Mouse (Mus musculus) megakaryocyte-erythroid progenitor cell, adult 5-6 weeks (primary cell): ENCODE measurements around the gene Gm3045. TPM values are rescaled to one million over a fixed set of nuclear protein-coding genes. Genes with fewer than 3 reads are reported as not detected.

Experiments used
- ATAC-seq: replicated peaks from 2 replicates; pipeline ENCODE4 v1.8.0; 2016; ENCODE audit warnings: mild to moderate bottlenecking, inconsistent platforms; ENCODE audit not compliant: severe bottlenecking, poor library complexity, low FRiP score, low TSS enrichment
- total RNA-seq, 2 experiments: library from RNA; stranded (forward) in 1 of 2; stranded (reverse) in 1 of 2; fragments of 200-1000, 215-1000 nt in 1 of 2; fragments of >200 nt in 1 of 2; fragmentation: Nextera tagmentation in 1 of 2; gene quantifications; 2 replicates each; pipeline ENCODE4 v1.2.3; 2014 to 2017

Gene Gm3045
- not detected in 2 replicates for total RNA-seq (2014; fragmentation: Nextera tagmentation)
- not detected in 2 replicates for total RNA-seq (2017)

DNA sequence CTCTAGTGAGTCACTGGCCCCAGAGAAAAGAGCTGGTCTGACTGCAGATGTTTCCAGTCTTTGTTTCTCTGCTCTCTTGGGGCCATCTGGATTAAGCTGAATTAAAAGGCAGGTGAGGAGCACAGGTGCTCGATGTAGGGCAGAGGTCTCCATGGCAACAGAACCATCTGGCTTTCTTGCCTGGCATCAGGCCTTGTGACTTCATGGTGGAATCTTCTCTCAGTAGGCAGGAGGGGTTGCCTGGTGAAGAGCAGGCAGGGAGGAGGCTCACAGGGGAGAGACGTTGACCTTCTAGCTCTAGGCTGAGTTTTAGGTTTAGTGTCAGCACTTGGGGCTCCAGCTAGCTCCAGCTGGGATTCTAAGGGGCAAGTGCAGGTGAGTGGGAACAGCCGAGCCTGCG lies at the start of gene Gm3045:
Gene Gm3045 (plus strand): TSS at position 230 of the 400 bp plus-strand sequence.
- ATAC-seq = no peak

GRCm38 (mm10) chr13:56380855-56381685 lies 45.3 kb upstream of the Gm3045 start:
- no peak for ATAC-seq

- no peak for ATAC-seq
Observed at GRCm38 (mm10) chr13:56383406-56383805, 43.0 kb upstream of the Gm3045 start.

DNA sequence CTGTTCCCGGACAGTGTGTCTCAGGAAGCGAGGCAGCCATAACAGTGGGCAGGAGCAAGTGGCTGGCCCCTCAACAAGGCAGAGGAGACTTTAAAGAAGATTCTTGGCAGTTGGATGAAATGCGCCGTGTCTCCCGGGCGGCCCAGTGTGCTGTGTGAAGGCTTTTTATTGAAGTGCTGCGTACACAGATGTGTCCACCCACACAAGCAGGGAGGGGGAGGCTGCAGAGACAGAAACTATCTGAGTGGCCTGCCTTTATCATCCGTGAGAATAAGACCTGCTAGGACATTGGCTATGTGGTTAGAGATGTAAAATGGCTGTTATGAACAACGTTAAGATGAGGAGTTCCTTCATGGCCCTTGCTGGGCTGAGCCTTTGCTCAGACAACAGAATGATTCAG lies 40.0 kb upstream of the Gm3045 start:
- ATAC-seq = no peak

DNA sequence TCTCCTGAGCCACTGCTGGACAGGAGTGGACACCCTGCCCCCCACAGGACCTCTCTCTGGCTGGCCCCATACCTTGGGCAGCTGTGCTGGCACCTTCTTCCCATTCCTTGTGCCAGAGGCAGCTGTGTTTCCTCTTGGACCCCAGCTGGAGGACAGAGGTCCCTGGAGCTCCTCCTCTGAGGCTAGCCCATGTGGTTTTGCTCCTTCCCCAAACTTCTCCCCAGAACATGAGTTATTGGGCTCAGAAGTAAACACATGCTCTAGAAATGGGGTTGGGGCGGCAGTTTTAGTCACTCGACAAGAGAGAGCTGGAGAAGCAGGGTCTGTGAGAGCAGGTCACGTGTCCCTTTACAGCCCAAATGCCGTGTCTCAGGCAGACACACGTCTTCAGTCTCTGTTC lies 39.0 kb upstream of the Gm3045 start:
- ATAC-seq = no peak

DNA sequence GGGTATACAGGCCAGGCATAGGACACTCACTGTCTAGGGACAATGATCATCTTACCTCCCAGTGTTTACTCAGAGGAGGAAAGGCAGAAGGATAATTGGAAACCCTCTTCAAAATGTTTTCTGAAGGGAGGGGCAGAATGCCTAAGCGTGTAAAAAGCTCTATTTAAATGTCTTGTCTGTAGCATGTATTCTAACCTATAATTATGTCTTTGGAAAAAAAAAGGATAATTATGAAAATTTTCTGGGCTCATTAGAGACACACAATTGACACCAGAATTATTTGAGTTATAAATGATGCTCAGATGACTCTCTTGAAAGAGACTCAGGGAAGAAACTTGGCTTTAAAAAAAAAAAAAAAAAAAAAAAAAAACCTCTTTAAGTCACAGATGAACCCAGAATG lies 38.4 kb upstream of the Gm3045 start:
- no peak for ATAC-seq

- no peak for ATAC-seq
Observed at GRCm38 (mm10) chr13:56397572-56397971, 28.8 kb upstream of the Gm3045 start.

GRCm38 (mm10) chr13:56401186-56401585 lies 25.2 kb upstream of the Gm3045 start:
- no peak for ATAC-seq

GRCm38 (mm10) chr13:56403381-56404086 lies 22.9 kb upstream of the Gm3045 start:
- ATAC-seq = no peak

- no peak for ATAC-seq
Observed at GRCm38 (mm10) chr13:56404511-56405140, 21.8 kb upstream of the Gm3045 start.

GRCm38 (mm10) chr13:56412286-56412873 lies 14.0 kb upstream of the Gm3045 start:
- no peak for ATAC-seq

DNA sequence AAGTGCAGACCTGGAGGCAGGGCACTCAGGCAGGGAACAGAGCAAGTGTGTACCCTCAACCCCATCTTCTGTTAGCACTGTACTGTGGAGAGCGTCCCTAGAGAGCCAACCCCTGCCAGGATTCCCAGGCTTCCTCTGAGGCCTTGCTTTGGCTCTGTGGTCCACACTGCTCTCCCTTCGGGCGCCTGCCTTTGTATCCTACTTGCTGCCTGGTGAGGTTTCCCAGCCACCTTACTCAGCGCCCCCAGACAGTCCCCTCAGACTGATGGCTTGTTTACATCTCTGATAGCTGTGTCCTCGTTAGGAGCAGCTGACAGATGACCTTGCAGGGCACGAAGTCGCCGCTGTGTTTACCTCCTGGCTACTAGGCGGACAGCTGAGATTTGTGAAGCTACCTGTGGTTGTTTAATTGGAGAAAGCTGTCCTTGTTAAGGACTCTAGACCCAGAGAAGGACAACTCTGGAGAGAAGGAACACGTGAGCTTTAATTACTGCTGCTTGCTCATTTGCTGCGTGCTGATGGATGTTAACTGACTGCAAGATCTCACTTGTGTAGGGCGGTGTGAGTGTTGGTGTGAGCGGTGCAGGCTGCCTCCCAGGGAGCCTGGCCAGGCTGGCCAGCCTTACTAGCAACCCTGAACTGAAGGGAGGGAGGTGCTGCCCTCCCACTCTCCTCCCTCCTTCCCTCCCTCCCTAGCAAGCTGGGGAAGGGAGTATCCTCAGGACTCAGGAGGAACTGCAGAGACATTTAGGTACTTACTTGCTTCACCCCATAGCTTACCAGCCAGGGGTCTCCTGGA lies 7.5 kb upstream of the Gm3045 start:
- ATAC-seq = no peak

DNA sequence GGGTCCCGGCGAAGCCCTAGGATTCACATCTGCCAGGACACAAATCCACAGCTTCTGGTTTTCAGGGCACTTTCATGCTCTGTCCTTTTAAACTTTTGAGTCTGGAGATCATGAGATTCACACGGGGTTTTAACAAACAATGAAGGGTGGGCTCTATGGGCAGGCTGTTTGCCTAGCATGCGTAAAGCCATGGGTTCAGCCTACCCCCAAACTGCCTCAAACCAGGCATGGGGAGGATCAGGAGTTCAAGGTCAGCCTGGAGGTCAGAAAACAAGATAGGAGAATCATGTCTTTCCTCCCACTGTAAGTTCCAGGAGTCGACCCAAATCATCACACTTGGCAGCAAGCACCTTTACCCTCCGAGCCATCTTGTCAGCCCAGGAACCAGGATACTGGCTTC lies 6.9 kb upstream of the Gm3045 start:
- ATAC-seq = no peak

DNA sequence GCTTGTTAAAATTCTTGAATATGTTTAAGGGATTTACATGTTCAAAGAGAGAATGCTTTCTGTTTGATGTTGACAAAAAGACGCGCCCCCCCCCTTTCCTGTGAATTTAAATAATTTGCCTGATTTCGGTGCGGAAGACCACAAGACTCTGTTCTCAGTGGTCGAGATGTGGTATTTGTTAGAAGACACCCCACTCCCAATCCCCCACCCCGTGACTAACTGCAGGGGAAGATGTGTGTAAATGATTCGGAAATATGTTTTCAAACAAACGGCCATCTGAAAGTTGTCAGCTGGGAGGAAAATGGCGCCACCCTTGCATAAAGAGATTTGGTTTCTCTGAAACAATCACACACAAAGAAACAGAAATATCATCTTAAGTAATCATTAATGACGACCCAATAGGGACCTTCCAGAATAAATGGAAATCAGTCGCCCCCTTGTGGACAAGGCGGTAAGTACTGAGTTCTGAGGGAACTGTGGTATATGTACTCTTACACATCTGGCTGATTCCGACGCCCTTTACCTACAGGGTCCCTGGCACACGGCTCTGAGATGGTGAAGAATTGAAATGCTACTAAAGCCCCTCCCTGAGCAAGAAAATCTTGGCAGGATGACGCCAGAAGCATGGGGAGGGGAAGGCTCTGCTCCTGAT lies 4.2 kb upstream of the Gm3045 start:
- no peak for ATAC-seq

- no peak for ATAC-seq
Observed at GRCm38 (mm10) chr13:56425931-56426330, 463 bp upstream of the Gm3045 start.

DNA sequence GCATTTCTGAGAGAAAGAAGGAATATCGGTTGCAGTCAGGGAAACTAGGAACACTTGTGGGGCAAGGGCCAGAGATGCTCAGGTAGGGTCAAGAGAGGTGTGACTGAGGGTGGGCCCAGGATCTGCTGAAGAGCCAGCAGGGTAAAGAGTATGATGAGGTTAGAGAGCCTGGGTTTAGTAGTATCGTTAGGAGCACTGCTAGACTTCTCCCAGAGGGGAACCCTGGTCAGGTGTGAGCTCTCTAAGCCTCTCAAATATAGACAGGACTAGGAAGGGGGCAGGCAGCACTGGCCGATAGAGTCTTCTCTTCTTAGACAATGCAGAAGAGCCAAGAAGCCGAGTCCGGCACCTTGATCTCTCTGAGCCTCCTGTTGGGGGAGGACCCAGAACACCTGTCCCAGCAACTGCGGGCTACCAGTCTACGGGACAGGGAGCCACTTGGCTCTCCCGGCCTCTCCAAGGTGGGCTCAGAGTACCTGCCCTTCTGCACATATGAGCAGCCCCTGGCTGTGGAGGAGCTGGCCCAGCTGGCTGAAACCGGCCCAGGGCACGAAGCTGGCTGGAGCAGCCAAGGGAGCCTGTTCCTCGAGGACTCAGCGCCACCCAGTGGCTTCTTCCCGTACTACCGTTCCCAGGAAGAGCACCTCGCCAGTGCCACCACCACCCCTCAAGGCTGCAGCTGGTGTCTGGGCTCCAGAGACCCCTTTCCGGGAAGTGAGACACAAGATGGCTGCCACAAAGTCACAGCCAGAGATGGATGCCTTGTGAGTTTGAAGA lies 2.5 kb downstream of the Gm3045 start:
- ATAC-seq = peak; percentile 68; the same call in 1 of the 2 replicates

- ATAC-seq = no peak
Observed at GRCm38 (mm10) chr13:56432496-56432895, 6.1 kb downstream of the Gm3045 start.

DNA sequence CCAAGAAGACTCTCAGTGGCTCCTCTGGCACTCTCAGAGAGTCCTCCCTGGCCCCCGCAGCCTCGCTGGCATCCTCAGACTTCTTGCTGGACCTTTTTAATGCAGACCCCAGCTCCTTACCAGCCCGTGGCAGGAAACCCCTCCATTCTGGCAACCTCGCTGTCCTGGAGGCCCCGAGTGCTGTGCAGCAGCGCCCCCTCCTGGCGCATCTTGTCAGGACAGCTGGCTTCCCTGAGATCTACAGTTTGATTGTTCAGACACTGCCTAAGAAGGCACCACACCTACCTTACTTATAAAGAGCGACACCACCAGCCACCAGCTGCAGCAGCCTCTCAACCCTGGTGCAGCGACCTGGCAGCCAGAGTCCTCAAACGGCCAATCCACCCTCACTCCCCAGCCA lies 7.1 kb downstream of the Gm3045 start:
- ATAC-seq = peak; percentile 51
